In the genomic region with DNA sequence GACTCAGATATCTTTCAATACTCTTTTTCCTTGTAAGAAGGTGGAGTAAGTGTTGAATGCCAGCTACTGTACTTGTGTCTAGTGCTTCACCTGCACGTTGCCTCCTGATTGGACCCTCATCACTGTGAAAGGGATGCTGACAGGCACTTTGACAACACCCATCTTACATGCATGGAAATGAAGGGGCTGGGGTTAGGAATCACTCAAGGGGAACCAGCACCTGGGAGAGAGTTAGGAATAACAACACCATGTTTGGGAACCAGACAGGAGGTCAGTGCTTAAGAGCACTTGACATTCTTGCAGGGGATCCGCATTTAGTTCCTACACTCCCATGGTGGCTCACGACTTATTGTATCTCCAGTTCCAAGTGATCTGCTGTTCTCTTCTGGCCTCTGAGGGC, we compare ENCODE assay signal across 25 mouse cellular contexts. TPM values are rescaled to one million over a fixed set of nuclear protein-coding genes. Genes with fewer than 3 reads are reported as not detected.
A peak's percentile ranks its signal among the peaks of the same experiment; 100 is the strongest.
DNase-seq lines count a peak whose midpoint lies in the region; ATAC-seq lines count a peak whose summit lies in the region.
"Had no signal": no experiment of that assay in that cellular context is flagged by ENCODE, and none has a peak within 500 bp of the region (broad histone marks: within the 10 kb centered on the region; RNA-seq: fewer than 3 reads in every experiment).

No protein-coding gene starts in this region.

- peak; percentile 78 for DNase-seq in heart, adult 11 months
- DNase-seq in heart, postnatal 36 days, result no peak
- DNase-seq in heart, postnatal 4 days, result no peak
- DNase-seq in heart, postnatal 25 days (ENCODE audit: low spot score), result no peak
- DNase-seq: adrenal gland, adult 8-10 months; adrenal gland, postnatal 25 days; cerebellum, adult 11-12 months; cerebellum, adult 8-10 months; cerebellum, postnatal 10 days; cerebellum, postnatal 36 days; embryo, embryonic 11 days; gastrocnemius, postnatal 25 days; kidney, adult 18-20 months; kidney, adult 9 months had no signal

- H3K27ac ChIP-seq in heart, embryonic 12.5 days (ENCODE audit: poor library complexity, severe bottlenecking), result 0 out of 2 replicates have a peak overlapping the region, but pooled peaks have one; percentile 56
- 0 out of 2 replicates have a peak overlapping the region, but pooled peaks have one; percentile 36 for H3K27ac ChIP-seq in heart, embryonic 15.5 days
- H3K27ac ChIP-seq: embryonic facial prominence, embryonic 10.5 days; embryonic facial prominence, embryonic 13.5 days; forebrain, embryonic 12.5 days; forebrain, embryonic 15.5 days; hindbrain, embryonic 12.5 days; hindbrain, embryonic 15.5 days had no signal

- no peak overlapping the region for H3K4me3 ChIP-seq in heart, embryonic 12.5 days
- H3K4me3 ChIP-seq in heart, embryonic 15.5 days, result no peak overlapping the region
- H3K4me3 ChIP-seq: embryonic facial prominence, embryonic 10.5 days; embryonic facial prominence, embryonic 13.5 days; erythroblast, embryonic 14.5 days; forebrain, embryonic 12.5 days; forebrain, embryonic 15.5 days; hindbrain, embryonic 12.5 days; hindbrain, embryonic 15.5 days had no signal

- H3K4me1 ChIP-seq in heart, embryonic 12.5 days (replicated peaks), result peaks cover 11% of the 10 kb centered on the region; the same call in 1 of the 2 replicates
- H3K4me1 ChIP-seq in heart, embryonic 15.5 days (replicated peaks), result no peaks in the 10 kb centered on the region

- H3K27me3 ChIP-seq in heart, embryonic 12.5 days (replicated peaks), result 0 out of 2 replicates have a peak, but pooled peaks cover 3% of the 10 kb centered on the region
- no peaks in the 10 kb centered on the region for H3K27me3 ChIP-seq in heart, embryonic 15.5 days
- H3K27me3 ChIP-seq: embryonic facial prominence, embryonic 13.5 days; forebrain, embryonic 12.5 days; forebrain, embryonic 15.5 days; hindbrain, embryonic 12.5 days; hindbrain, embryonic 15.5 days had no signal

- H3K4me2 ChIP-seq in heart, embryonic 12.5 days, result no peak overlapping the region
- H3K4me2 ChIP-seq in heart, embryonic 15.5 days, result no peak overlapping the region
- H3K4me2 ChIP-seq: embryonic facial prominence, embryonic 13.5 days; forebrain, embryonic 12.5 days; forebrain, embryonic 15.5 days; hindbrain, embryonic 12.5 days; hindbrain, embryonic 15.5 days had no signal

- 38% methylated on average over 3 of the region's 3 CpGs for WGBS in heart, embryonic 12.5 days
- 38% methylated on average over 3 of the region's 3 CpGs for WGBS in heart, embryonic 15.5 days

- peaks cover 4% of the 10 kb centered on the region for H3K9me3 ChIP-seq in heart, embryonic 12.5 days (replicated peaks)
- H3K9me3 ChIP-seq in heart, embryonic 15.5 days (replicated peaks), result no peaks in the 10 kb centered on the region
- H3K9me3 ChIP-seq: embryonic facial prominence, embryonic 10.5 days; embryonic facial prominence, embryonic 13.5 days; forebrain, embryonic 12.5 days; forebrain, embryonic 15.5 days; hindbrain, embryonic 12.5 days; hindbrain, embryonic 15.5 days had no signal

- ATAC-seq in heart, embryonic 12.5 days (ENCODE audit: insufficient number of reproducible peaks, low FRiP score), result no peak
- ATAC-seq in heart, embryonic 15.5 days (replicated peaks; ENCODE audit: insufficient number of reproducible peaks, insufficient read depth, low FRiP score, low read depth), result 0 out of 2 replicates have a peak, but pooled peaks have one; percentile 35
- ATAC-seq: activated CD4-positive, CD25-positive, alpha-beta regulatory T cell, adult 4 months; forebrain, embryonic 15.5 days; intestine, embryonic 16.5 days had no signal

- no peaks in the 10 kb centered on the region for H3K36me3 ChIP-seq in heart, embryonic 12.5 days
- no peaks in the 10 kb centered on the region for H3K36me3 ChIP-seq in heart, embryonic 15.5 days
- H3K36me3 ChIP-seq: embryonic facial prominence, embryonic 10.5 days; embryonic facial prominence, embryonic 13.5 days; forebrain, embryonic 12.5 days; forebrain, embryonic 15.5 days; hindbrain, embryonic 12.5 days; hindbrain, embryonic 15.5 days had no signal

- intact Hi-C loops in heart, postnatal 36 days (cut with DNase I), result no loop called here
- intact Hi-C loops in heart, postnatal 25 days (cut with DNase I), result no loop called here

- H3K9ac ChIP-seq in heart, embryonic 12.5 days, result no peak overlapping the region
- no peak overlapping the region for H3K9ac ChIP-seq in heart, embryonic 15.5 days
- H3K9ac ChIP-seq: embryonic facial prominence, embryonic 13.5 days; forebrain, embryonic 12.5 days; forebrain, embryonic 15.5 days; hindbrain, embryonic 12.5 days; hindbrain, embryonic 15.5 days had no signal

RNA-seq across cellular contexts. Expression of a gene that starts 7.2 kb away (rescaled TPM):
- 10 to 100 TPM; 15.4 to 15.8 TPM for total RNA-seq in heart, postnatal 36 days (2021)
- polyA plus RNA-seq in heart, embryonic 12.5 days (2016; fragmentation: Nextera tagmentation; extraction: Ambion mirVana), result 5.1 and 6.5 TPM in 2 replicates
- total RNA-seq in heart, postnatal 4 days (2021), result 10 to 100 TPM; 24.9 to 25.6 TPM
- polyA plus RNA-seq in heart, embryonic 15.5 days (2015; fragmentation: Nextera tagmentation; extraction: Ambion mirVana), result 2.9 and 3.8 TPM in 2 replicates
- 10 to 100 TPM; 13.8 to 16.1 TPM for total RNA-seq in heart, postnatal 25 days (2021)
